ENCODE assay signal across 17 mouse cellular contexts in the genomic region with DNA sequence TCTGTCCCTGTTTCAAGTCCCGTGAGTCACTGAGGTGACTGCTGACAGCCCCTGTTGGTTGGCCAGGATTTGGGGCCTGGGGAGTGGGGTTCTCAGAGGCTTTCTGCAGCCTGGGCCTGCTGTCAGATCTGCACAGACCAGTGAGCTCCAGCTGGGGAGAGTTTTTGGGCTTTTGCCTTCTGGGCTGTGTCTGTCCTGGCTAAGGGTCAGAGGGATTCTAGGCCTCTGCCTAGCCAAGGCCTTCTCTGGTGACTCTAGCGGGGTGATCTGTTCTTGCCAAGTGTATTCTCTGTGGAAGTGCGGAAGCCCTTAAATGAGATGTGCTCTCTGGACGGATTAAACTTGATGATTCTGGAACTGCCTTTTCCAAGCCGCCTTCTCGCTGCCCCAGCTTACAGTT.
DNase-seq lines count a peak whose midpoint lies in the region; TF ChIP-seq lines count a peak whose summit lies in the region.
"Had no signal": no experiment of that assay in that cellular context is flagged by ENCODE, and none has a peak within 500 bp of the region (broad histone marks: within the 10 kb centered on the region; RNA-seq: fewer than 3 reads in every experiment).

No protein-coding gene starts in this region.

- TF ChIP-seq CTCF in left cerebral cortex, adult 2 months (IDR thresholded peaks at IDR 0.05): no peak

- no peak overlapping the region for H3K4me3 ChIP-seq in left cerebral cortex, adult 2 months
- H3K4me3 ChIP-seq: forebrain, embryonic 13.5 days; heart, embryonic 13.5 days had no signal

- DNase-seq in adrenal gland, postnatal 14 days: peak; percentile 34
- no peak for DNase-seq in adrenal gland, adult (ENCODE audit: inconsistent age in 2 of 2, low spot score in 1 of 2)
- DNase-seq in gastrocnemius, adult 8-10 months (ENCODE audit: low spot score in 2 of 2): peak; percentile 48 to 65
- DNase-seq in heart, adult 9 months (ENCODE audit: low spot score in 2 of 2): peak; percentile 69 to 76
- peak; percentile 74 for DNase-seq in skeletal muscle tissue, adult 2 months (ENCODE audit: low read depth, low spot score)
- DNase-seq in spleen, adult 18-20 months: no peak
- DNase-seq in left cerebral cortex, postnatal 4 days: no peak
- no peak for DNase-seq in left cerebral cortex, adult 2 months (ENCODE audit: extremely low spot score in 1 of 2, low spot score in 2 of 2)
- DNase-seq: cerebellum, adult 18-20 months; cerebellum, postnatal 36 days; kidney, adult 8-10 months; kidney, postnatal 14 days; lung, embryonic 14.5 days; lung, postnatal 36 days; thymus, postnatal 4 days had no signal

- H3K27ac ChIP-seq in left cerebral cortex, adult 2 months: no peak overlapping the region
- H3K27ac ChIP-seq: forebrain, embryonic 13.5 days; heart, embryonic 13.5 days had no signal

- intact Hi-C loops in left cerebral cortex, postnatal 4 days (cut with DNase I): no loop called here
- intact Hi-C loops in left cerebral cortex, adult 2 months (cut with DNase I): no loop called here

Comparison
In these comparisons a context has a peak if more than half of its experiments do, and no peak if none do; other contexts are left out.
1. DNase-seq: peak in adrenal gland, postnatal 14 days (single experiment), gastrocnemius, adult 8-10 months (2 of 2), heart, adult 9 months (2 of 2) and skeletal muscle tissue, adult 2 months (single experiment); none in adrenal gland, adult (0 of 2), spleen, adult 18-20 months (0 of 2), left cerebral cortex, postnatal 4 days (single experiment) and left cerebral cortex, adult 2 months (0 of 2).